In the genomic region with DNA sequence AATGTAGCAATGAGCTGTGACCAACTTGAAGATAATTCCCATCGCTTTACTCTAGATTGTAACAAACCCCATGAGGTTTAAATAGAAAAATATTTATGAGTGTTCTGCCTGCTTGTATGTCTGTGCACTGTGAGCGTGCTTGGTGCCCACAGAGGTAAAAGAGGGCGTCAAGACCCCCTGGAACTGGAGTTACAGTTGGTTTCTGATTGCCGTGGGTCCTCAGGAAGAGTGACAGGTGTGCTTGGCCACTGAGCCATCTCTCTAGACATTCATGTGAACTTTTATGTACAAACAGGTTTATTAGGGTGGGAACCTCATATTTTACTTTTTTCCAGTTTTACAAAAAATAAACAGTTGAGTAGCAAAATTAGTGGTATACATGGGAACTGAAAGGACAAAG, we compare ENCODE assay signal across 8 mouse cellular contexts. TPM values are rescaled to one million over a fixed set of nuclear protein-coding genes. Genes with fewer than 3 reads are reported as not detected.
DNase-seq lines count a peak whose midpoint lies in the region; ATAC-seq and TF ChIP-seq lines count a peak whose summit lies in the region.

TSS of gene Cdkl2 (minus strand) at position 101 of the 400 bp plus-strand sequence.

- no peaks in the 10 kb centered on the region for H3K9me3 ChIP-seq in heart, embryonic 13.5 days
- no peaks in the 10 kb centered on the region for H3K9me3 ChIP-seq in ES-E14 (ENCODE audit: control insufficient read depth, insufficient read depth, low read depth, low read length)
- no peaks in the 10 kb centered on the region for H3K9me3 ChIP-seq in hindbrain, embryonic 12.5 days (replicated peaks)
- no peaks in the 10 kb centered on the region for H3K9me3 ChIP-seq in liver, embryonic 15.5 days (replicated peaks)

- in situ Hi-C loops in ES-E14 (cut with MboI; ENCODE audit: low sequenced_read_pairs in 2 of 2, unreplicated experiment in 2 of 2) = loop anchor here in 1 of 2 experiments (25.0 kb wide), 2 partner anchors 106 to 581 kb away; no protein-coding TSS in a partner anchor

- peak within 1 kb of the TSS; percentile 95 for H3K4me2 ChIP-seq in heart, embryonic 13.5 days
- H3K4me2 ChIP-seq in hindbrain, embryonic 12.5 days (replicated peaks) = peak within 1 kb of the TSS; percentile 91
- peak within 1 kb of the TSS; percentile 85 for H3K4me2 ChIP-seq in liver, embryonic 15.5 days

- intact Hi-C loops in heart, postnatal 10 days (cut with DNase I) = loop anchor here (2.0 kb wide), 1 partner anchor 81 kb away; the partner anchor contains the start of gene Rchy1

- H3K36me3 ChIP-seq in heart, embryonic 13.5 days = no peaks in the 10 kb centered on the region
- no peaks in the 10 kb centered on the region for H3K36me3 ChIP-seq in ES-E14 (ENCODE audit: control insufficient read depth, insufficient read depth, low read length, poor library complexity, severe bottlenecking)
- H3K36me3 ChIP-seq in hindbrain, embryonic 12.5 days = no peaks in the 10 kb centered on the region
- H3K36me3 ChIP-seq in liver, embryonic 15.5 days (replicated peaks) = no peaks in the 10 kb centered on the region

- ATAC-seq in heart, embryonic 13.5 days (ENCODE audit: extremely low read depth, insufficient number of reproducible peaks, low FRiP score, low TSS enrichment) = no peak
- no peak for ATAC-seq in hindbrain, embryonic 12.5 days (ENCODE audit: low FRiP score)
- no peak for ATAC-seq in liver, embryonic 15.5 days (ENCODE audit: insufficient read depth)

- 0 out of 2 replicates have a peak within 1 kb of the TSS, but pooled peaks have one; percentile 53 for H3K27ac ChIP-seq in heart, embryonic 13.5 days (replicated peaks)
- peak within 1 kb of the TSS; percentile 91 for H3K27ac ChIP-seq in ES-E14 (ENCODE audit: insufficient read depth, low read depth, low read length, poor library complexity, severe bottlenecking)
- no peak within 1 kb of the TSS for H3K27ac ChIP-seq in hindbrain, embryonic 12.5 days
- H3K27ac ChIP-seq in liver, embryonic 15.5 days (replicated peaks) = 0 out of 2 replicates have a peak within 1 kb of the TSS, but pooled peaks have one; percentile 51

- DNase-seq in heart, postnatal 10 days = no peak
- no peak for DNase-seq in ES-E14 (ENCODE audit: low read depth, low spot score)
- no peak for DNase-seq in frontal cortex, postnatal 10 days (ENCODE audit: low spot score in 2 of 2)
- DNase-seq in thymus, postnatal 4 days = no peak
- no peak for DNase-seq in c-Kit-positive CD71-positive TER-119-positive erythroid progenitor cells, embryonic 14.5 days (ENCODE audit: low spot score)

- peaks cover 17% of the 10 kb centered on the region for H3K27me3 ChIP-seq in heart, embryonic 13.5 days (replicated peaks)
- H3K27me3 ChIP-seq in hindbrain, embryonic 12.5 days = peaks cover 7% of the 10 kb centered on the region
- peaks cover 37% of the 10 kb centered on the region for H3K27me3 ChIP-seq in liver, embryonic 15.5 days

- peak within 1 kb of the TSS; percentile 88 for H3K4me3 ChIP-seq in heart, embryonic 13.5 days
- peak within 1 kb of the TSS; percentile 76 to 78 for H3K4me3 ChIP-seq in ES-E14 (ENCODE audit: insufficient read depth in 1 of 2, low read depth in 1 of 2, low read length in 2 of 2, poor library complexity in 1 of 2, severe bottlenecking in 1 of 2)
- peak within 1 kb of the TSS; percentile 63 for H3K4me3 ChIP-seq in hindbrain, embryonic 12.5 days
- H3K4me3 ChIP-seq in liver, embryonic 15.5 days (replicated peaks) = peak within 1 kb of the TSS; percentile 79

- H3K4me1 ChIP-seq in heart, embryonic 13.5 days = peaks cover 7% of the 10 kb centered on the region; the same call in 1 of the 2 replicates
- no peaks in the 10 kb centered on the region for H3K4me1 ChIP-seq in ES-E14 (ENCODE audit: control insufficient read depth in 2 of 2, insufficient read depth in 2 of 2, low read length in 2 of 2, poor library complexity in 1 of 2)
- H3K4me1 ChIP-seq in hindbrain, embryonic 12.5 days = 0 out of 2 replicates have a peak, but pooled peaks cover 3% of the 10 kb centered on the region
- peaks cover 10% of the 10 kb centered on the region for H3K4me1 ChIP-seq in liver, embryonic 15.5 days (replicated peaks)

- peak within 1 kb of the TSS; percentile 79 for H3K9ac ChIP-seq in heart, embryonic 13.5 days
- peak within 1 kb of the TSS; percentile 74 for H3K9ac ChIP-seq in ES-E14 (ENCODE audit: insufficient read depth, low read depth, low read length, poor library complexity, severe bottlenecking)
- H3K9ac ChIP-seq in hindbrain, embryonic 12.5 days = peak within 1 kb of the TSS; percentile 32; the same call in 1 of the 2 replicates
- H3K9ac ChIP-seq in liver, embryonic 15.5 days = peak within 1 kb of the TSS; percentile 60

- WGBS in heart, embryonic 13.5 days = 73% methylated on average over 4 of the region's 4 CpGs
- WGBS in hindbrain, embryonic 12.5 days = 73% methylated on average over 4 of the region's 4 CpGs
- WGBS in liver, embryonic 15.5 days (ENCODE audit: insufficient replicate concordance) = 61% methylated on average over 4 of the region's 4 CpGs

TF ChIP-seq in ES-E14, 5 proteins besides CTCF, POLR2A, EP300 and RAD21:
- TF ChIP-seq MAFK (IDR thresholded peaks at IDR 0.05; ENCODE audit: insufficient read depth, low read depth, low read length) (no peak), ZNF384 (IDR thresholded peaks at IDR 0.05; ENCODE audit: low read depth, low read length) (no peak), HCFC1 (IDR thresholded peaks at IDR 0.05; ENCODE audit: borderline replicate concordance, insufficient read depth, low read length) (no peak), ZC3H11A (IDR thresholded peaks at IDR 0.05; ENCODE audit: borderline replicate concordance, low read depth, low read length) (no peak), CHD2 (IDR thresholded peaks at IDR 0.05; ENCODE audit: low read depth, low read length) (no peak)

RNA-seq across cellular contexts. Expression of gene Cdkl2, which starts in this region (rescaled TPM):
- 0.66 and 1.1 TPM in 2 replicates for polyA plus RNA-seq in heart, embryonic 13.5 days (2015; fragmentation: Nextera tagmentation; extraction: Ambion mirVana)
- 1 to 10 TPM; 2.9 to 3.1 TPM for total RNA-seq in heart, postnatal 10 days (2021)
- 5.0 and 6.4 TPM in 2 replicates for total RNA-seq in ES-E14 (2012; rRNA removed)
- polyA plus RNA-seq in hindbrain, embryonic 12.5 days (2016; fragmentation: Nextera tagmentation; extraction: Ambion mirVana) = 2.0 TPM in 2 replicates
- 0.29 and 0.37 TPM in 2 replicates for polyA plus RNA-seq in liver, embryonic 15.5 days (2015; fragmentation: Nextera tagmentation; extraction: Ambion mirVana)
